Mouse (Mus musculus) liver, embryonic 11.5 days (tissue): ENCODE data around the gene Vcp. TPM values are rescaled to one million over a fixed set of nuclear protein-coding genes. Genes with fewer than 3 reads are reported as not detected.

Source experiments
- ATAC-seq: fragments of 200-750 bp; cut with Nextera tagmentation; replicated peaks from 2 replicates; pipeline ENCODE4 v1.8.0; 2017; ENCODE audit warnings: moderate number of reproducible peaks, mild to moderate bottlenecking, moderate TSS enrichment, moderate library complexity; ENCODE audit not compliant: low FRiP score
- DNase-seq: peaks from one replicate; pipeline ENCODE4 v3.0.0-alpha.2; 2017; ENCODE audit warnings: low spot score
- H3K27ac ChIP-seq: fragments of 300-500 bp; sonication (generic); 2 replicates; pipeline ENCODE4 v1.5.1; 2014; ENCODE audit warnings: mild to moderate bottlenecking, low read depth, low read length, control low read depth
- H3K27me3 ChIP-seq: fragments of 300-500 bp; sonication (generic); replicated peaks from 2 replicates; pipeline ENCODE4 v1.6.1; 2014; ENCODE audit warnings: low read length, mixed read lengths; ENCODE audit not compliant: control insufficient read depth, insufficient read depth
- H3K36me3 ChIP-seq: fragments of 300-500 bp; sonication (generic); 2 replicates; pipeline ENCODE4 v1.6.1; 2014; ENCODE audit warnings: mild to moderate bottlenecking, low read length, moderate library complexity, mixed read lengths; ENCODE audit not compliant: control insufficient read depth, insufficient read depth
- H3K4me1 ChIP-seq: fragments of 300-500 bp; sonication (generic); replicated peaks from 2 replicates; pipeline ENCODE4 v1.6.1; 2014; ENCODE audit warnings: low read length, mixed read lengths; ENCODE audit not compliant: control insufficient read depth, insufficient read depth
- H3K4me2 ChIP-seq: fragments of 300-500 bp; sonication (generic); 2 replicates; pipeline ENCODE4 v1.6.1; 2014; ENCODE audit warnings: mild to moderate bottlenecking, control low read depth, moderate library complexity
- H3K4me3 ChIP-seq: fragments of 300-500 bp; sonication (generic); 2 replicates; pipeline ENCODE4 v1.5.1; 2014; ENCODE audit warnings: low read depth, low read length, control low read depth
- H3K9ac ChIP-seq: fragments of 300-500 bp; sonication (generic); 2 replicates; pipeline ENCODE4 v1.6.1; 2014; ENCODE audit warnings: low read depth, low read length, control low read depth
- H3K9me3 ChIP-seq: fragments of 300-500 bp; sonication (generic); 2 replicates; pipeline ENCODE4 v1.6.1; 2016; ENCODE audit warnings: low read length, inconsistent platforms, mixed read lengths; ENCODE audit not compliant: control insufficient read depth
- WGBS: fragments of 180-500 bp; shearing (Covaris S2); extraction: QIAGEN DNeasy Blood & Tissue Kit; methylation state at CpG from one replicate; pipeline ENCODE4 v1.1.7; 2014; 5-methylcytosine and 5-hydroxymethylcytosine counted together
- polyA plus RNA-seq: library from polyadenylated mRNA; unstranded; fragments of >200 nt; fragmentation: Nextera tagmentation; extraction: Ambion mirVana; gene quantifications from 2 replicates; pipeline ENCODE4 v1.2.1, GENCODE M21; 2014

The Vcp gene
- polyA plus RNA-seq, 1 experiment from 2014 or later = 452 TPM

GRCm38 (mm10) chr4:42948527-42948926, 51.8 kb downstream of the Vcp start:
- DNase-seq (no peak), ATAC-seq (no peak)
- Histone ChIP-seq H3K27me3 (peaks cover 44% of the 10 kb centered on the region), H3K9ac (no peak overlapping the region), H3K36me3 (no peaks in the 10 kb centered on the region), H3K4me2 (no peak overlapping the region), H3K4me1 (peaks cover 7% of the 10 kb centered on the region), H3K4me3 (no peak overlapping the region), H3K27ac (no peak overlapping the region), H3K9me3 (no peaks in the 10 kb centered on the region)
- 25% methylated on average over 13 of the region's 13 CpGs for WGBS

- H3K27me3 ChIP-seq = peaks cover 44% of the 10 kb centered on the region
- DNase-seq = no peak
- no peak overlapping the region for H3K4me3 ChIP-seq
- WGBS = 57% methylated on average over 10 of the region's 10 CpGs
- no peak overlapping the region for H3K27ac ChIP-seq
- H3K9ac ChIP-seq = no peak overlapping the region
- H3K4me2 ChIP-seq = no peak overlapping the region
- H3K36me3 ChIP-seq = no peaks in the 10 kb centered on the region
- H3K9me3 ChIP-seq = no peaks in the 10 kb centered on the region
- peaks cover 7% of the 10 kb centered on the region for H3K4me1 ChIP-seq
- no peak for ATAC-seq
These were observed 53.5 kb downstream of the Vcp start for GRCm38 (mm10) chr4:42946733-42947290.

- Histone ChIP-seq H3K27ac (no peak overlapping the region), H3K4me1 (peaks cover 7% of the 10 kb centered on the region), H3K27me3 (peaks cover 44% of the 10 kb centered on the region), H3K4me3 (no peak overlapping the region), H3K9ac (no peak overlapping the region), H3K9me3 (no peaks in the 10 kb centered on the region), H3K36me3 (no peaks in the 10 kb centered on the region), H3K4me2 (no peak overlapping the region)
- DNase-seq = no peak
- WGBS = 8% methylated on average over 5 of the region's 5 CpGs
- ATAC-seq = no peak
These were observed 54.4 kb downstream of the Vcp start for GRCm38 (mm10) chr4:42945952-42946351.

- ATAC-seq (no peak), DNase-seq (no peak)
- Histone ChIP-seq H3K4me1 (peaks cover 7% of the 10 kb centered on the region), H3K27ac (no peak overlapping the region), H3K4me3 (no peak overlapping the region), H3K36me3 (no peaks in the 10 kb centered on the region), H3K4me2 (no peak overlapping the region), H3K9ac (no peak overlapping the region), H3K27me3 (peaks cover 47% of the 10 kb centered on the region), H3K9me3 (no peaks in the 10 kb centered on the region)
- 82% methylated on average over 3 of the region's 3 CpGs for WGBS
These were observed 54.9 kb downstream of the Vcp start for GRCm38 (mm10) chr4:42945445-42945844.

GRCm38 (mm10) chr4:42945043-42945442, 55.3 kb downstream of the Vcp start:
- no peak overlapping the region for H3K9ac ChIP-seq
- 10% methylated on average over 6 of the region's 6 CpGs for WGBS
- H3K36me3 ChIP-seq = no peaks in the 10 kb centered on the region
- no peak overlapping the region for H3K4me3 ChIP-seq
- no peak overlapping the region for H3K4me2 ChIP-seq
- no peak overlapping the region for H3K27ac ChIP-seq
- H3K9me3 ChIP-seq = no peaks in the 10 kb centered on the region
- DNase-seq (no peak), ATAC-seq (no peak)
- H3K27me3 ChIP-seq = peaks cover 46% of the 10 kb centered on the region
- H3K4me1 ChIP-seq = peaks cover 5% of the 10 kb centered on the region; the same call in 1 of the 2 replicates

GRCm38 (mm10) chr4:42944185-42944584, 56.1 kb downstream of the Vcp start:
- Histone ChIP-seq H3K27me3 (peaks cover 41% of the 10 kb centered on the region), H3K4me2 (no peak overlapping the region), H3K9ac (no peak overlapping the region), H3K4me1 (peaks cover 3% of the 10 kb centered on the region; the same call in 1 of the 2 replicates), H3K27ac (no peak overlapping the region), H3K9me3 (no peaks in the 10 kb centered on the region), H3K4me3 (no peak overlapping the region), H3K36me3 (no peaks in the 10 kb centered on the region)
- no peak for DNase-seq
- 78% methylated on average over 9 of the region's 9 CpGs for WGBS
- no peak for ATAC-seq

- peaks cover 36% of the 10 kb centered on the region for H3K27me3 ChIP-seq
- H3K4me1 ChIP-seq = no peaks in the 10 kb centered on the region
- H3K4me2 ChIP-seq = no peak overlapping the region
- WGBS = 72% methylated on average over 5 of the region's 5 CpGs
- DNase-seq = no peak
- H3K27ac ChIP-seq = no peak overlapping the region
- no peaks in the 10 kb centered on the region for H3K36me3 ChIP-seq
- no peak for ATAC-seq
- no peak overlapping the region for H3K9ac ChIP-seq
- no peak overlapping the region for H3K4me3 ChIP-seq
- H3K9me3 ChIP-seq = no peaks in the 10 kb centered on the region
These were observed 57.0 kb downstream of the Vcp start for GRCm38 (mm10) chr4:42943341-42943740.

GRCm38 (mm10) chr4:42941396-42941795, 58.9 kb downstream of the Vcp start:
- Histone ChIP-seq H3K27me3 (peaks cover 28% of the 10 kb centered on the region), H3K9me3 (no peaks in the 10 kb centered on the region), H3K27ac (no peak overlapping the region), H3K4me2 (no peak overlapping the region), H3K4me3 (no peak overlapping the region), H3K9ac (no peak overlapping the region), H3K4me1 (no peaks in the 10 kb centered on the region), H3K36me3 (no peaks in the 10 kb centered on the region)
- 76% methylated on average over 7 of the region's 7 CpGs for WGBS
- ATAC-seq = no peak
- DNase-seq = no peak

GRCm38 (mm10) chr4:42933630-42934029, 66.7 kb downstream of the Vcp start:
- Histone ChIP-seq H3K9ac (no peak overlapping the region), H3K27ac (no peak overlapping the region), H3K4me3 (no peak overlapping the region), H3K4me1 (peaks cover 4% of the 10 kb centered on the region), H3K9me3 (no peaks in the 10 kb centered on the region), H3K4me2 (peak overlapping the region; percentile 51), H3K27me3 (peaks cover 25% of the 10 kb centered on the region), H3K36me3 (no peaks in the 10 kb centered on the region)
- DNase-seq (no peak), ATAC-seq (no peak)
- WGBS = 9% methylated on average over 22 of the region's 22 CpGs
